Comparison of ENCODE assay signal across 23 mouse cellular contexts in genomic region chrX:74176959-74177358, GRCm38 (mm10). TPM values are rescaled to one million over a fixed set of nuclear protein-coding genes. Genes with fewer than 3 reads are reported as not detected.
"Had no signal": no experiment of that assay in that cellular context is flagged by ENCODE, and none has a peak within 500 bp of the region (broad histone marks: within the 10 kb centered on the region; RNA-seq: fewer than 3 reads in every experiment).

Tktl1 (plus strand) TSS chrX:74177259.

- H3K27me3 ChIP-seq: midbrain, embryonic 12.5 days; neural tube, embryonic 13.5 days; neural tube, embryonic 15.5 days had no signal

- H3K4me1 ChIP-seq: midbrain, embryonic 10.5 days; midbrain, embryonic 12.5 days; neural tube, embryonic 13.5 days; neural tube, embryonic 15.5 days had no signal

- H3K4me3 ChIP-seq: midbrain, embryonic 10.5 days; midbrain, embryonic 12.5 days; myocyte; neural tube, embryonic 13.5 days; neural tube, embryonic 15.5 days had no signal

- DNase-seq: lung, adult 18-20 months; lung, embryonic 14.5 days; lung, postnatal 10 days; lung, postnatal 4 days; midbrain, embryonic 14.5 days; retina, postnatal 1 day; right cerebral cortex, adult 18-20 months; right cerebral cortex, postnatal 25 days; right cerebral cortex, postnatal 4 days; spleen, adult 18-20 months; thymus, adult 2 months; thymus, postnatal 25 days had no signal

- H3K36me3 ChIP-seq: midbrain, embryonic 10.5 days; midbrain, embryonic 12.5 days; neural tube, embryonic 13.5 days; neural tube, embryonic 15.5 days had no signal

- H3K27ac ChIP-seq: midbrain, embryonic 10.5 days; midbrain, embryonic 12.5 days; neural tube, embryonic 13.5 days; neural tube, embryonic 15.5 days had no signal

RNA-seq across cellular contexts. Expression of gene Tktl1, which starts in this region (rescaled TPM):
- polyA plus RNA-seq: liver, embryonic 16.5 days; lung, embryonic 14.5 days; lung, embryonic 16.5 days; midbrain, embryonic 10.5 days; myocyte; neural tube, embryonic 11.5 days; small intestine, adult 2 months; stomach, embryonic 14.5 days; stomach, embryonic 16.5 days had no signal
